Mouse (Mus musculus): ENCODE measurements around the gene Scd2. TPM values are rescaled to one million over a fixed set of nuclear protein-coding genes. Genes with fewer than 3 reads are reported as not detected.

Scd2 gene
- 367 and 381 TPM in 2 replicates for polyA plus RNA-seq (2012; rRNA removed)

GRCm38 (mm10) chr19:44292941-44293768 is at the start of gene Scd2:
Scd2 (plus strand) TSS chr19:44293674.

DNA sequence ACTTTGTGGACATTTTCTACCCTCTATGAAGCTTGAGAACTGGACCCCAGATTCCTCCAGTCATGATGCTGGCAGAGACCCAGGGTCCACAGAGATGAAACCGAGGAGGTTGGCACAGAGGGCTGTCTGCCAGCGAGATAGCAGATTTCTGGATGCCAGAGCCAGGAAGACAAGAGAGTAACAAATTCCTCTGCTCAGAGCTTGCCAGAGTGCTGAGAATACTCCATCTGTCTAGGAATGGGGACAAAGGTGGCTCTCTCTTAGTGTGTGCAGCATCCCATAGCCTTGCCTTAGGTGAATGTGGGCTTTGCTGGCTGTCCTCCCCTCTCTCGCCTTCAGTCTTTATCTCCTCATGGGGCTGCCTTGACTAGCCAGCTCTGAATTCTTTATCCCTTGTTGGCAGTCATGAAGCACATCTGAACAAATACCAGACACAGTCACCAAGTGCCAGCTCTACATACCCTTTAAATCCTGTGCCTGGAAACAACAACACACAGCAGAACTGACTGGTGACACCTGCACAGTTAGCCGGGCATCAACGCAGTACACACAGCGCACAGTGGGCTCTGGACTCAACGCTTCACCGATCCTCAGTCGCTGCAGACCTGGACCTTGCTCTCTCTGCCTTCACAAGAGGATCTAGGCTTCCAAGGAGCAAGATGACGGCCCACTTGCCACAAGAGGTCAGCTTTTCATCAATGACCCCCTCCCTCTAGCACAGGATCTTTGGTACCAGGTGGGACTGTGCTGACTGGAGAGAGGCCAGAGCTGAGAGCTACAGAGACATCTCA is 39.6 kb downstream of the Scd2 start, which contains the start of gene Scd4:
TSS of gene Scd4 (plus strand) at position 260 of the 791 bp plus-strand sequence.

Other genes with a start within 250 kb of the Scd2 start
- gene Erlin1, start 223.9 kb upstream of the Scd2 start, polyA plus RNA-seq (2012; rRNA removed) = 23.0 and 26.2 TPM in 2 replicates
- gene Chuk, start 186.2 kb upstream of the Scd2 start, polyA plus RNA-seq (2012; rRNA removed) = 135 and 142 TPM in 2 replicates
- 30.3 and 30.8 TPM in 2 replicates for gene Cwf19l1, start 157.8 kb upstream of the Scd2 start, polyA plus RNA-seq (2012; rRNA removed)
- gene Bloc1s2, start 147.2 kb upstream of the Scd2 start, polyA plus RNA-seq (2012; rRNA removed) = 141 and 156 TPM in 2 replicates
- gene Pkd2l1, start 101.2 kb upstream of the Scd2 start, polyA plus RNA-seq (2012; rRNA removed) = 0.08 TPM in 2 replicates
- gene Scd3, start 90.4 kb upstream of the Scd2 start, polyA plus RNA-seq (2012; rRNA removed) = 3.3 and 3.9 TPM in 2 replicates
- gene Scd4, start 39.4 kb downstream of the Scd2 start, polyA plus RNA-seq (2012; rRNA removed) = 0.16 TPM in 2 replicates
- gene Scd1, start 114.2 kb downstream of the Scd2 start, polyA plus RNA-seq (2012; rRNA removed) = 20.1 and 20.5 TPM in 2 replicates
- gene Wnt8b, start 199.8 kb downstream of the Scd2 start, polyA plus RNA-seq (2012; rRNA removed) = 0.41 and 0.64 TPM in 2 replicates